Mouse (Mus musculus) spleen, adult 2 months (tissue): ENCODE data around the gene Zfp143. TPM values are rescaled to one million over a fixed set of nuclear protein-coding genes. Genes with fewer than 3 reads are reported as not detected.

Experiments
- DNase-seq, 2 experiments: peaks; one replicate each; pipeline versions ENCODE4 v3.0.0 to v3.0.0-alpha.2; 2012 to 2021; ENCODE audit warnings: low spot score in 2 of 2, low read depth in 1 of 2
- H3K27ac ChIP-seq: fragments of 200-500 bp; 2 replicates; pipeline ENCODE4 v1.5.1; 2012; ENCODE audit warnings: low read length, inconsistent platforms; ENCODE audit not compliant: insufficient read depth
- H3K27me3 ChIP-seq: fragments of 200-500 bp; 2 replicates; pipeline ENCODE4 v1.6.1; 2012; ENCODE audit warnings: mild to moderate bottlenecking, moderate library complexity, low read length, inconsistent platforms; ENCODE audit not compliant: control insufficient read depth, insufficient read depth
- H3K36me3 ChIP-seq: fragments of 200-500 bp; 2 replicates; pipeline ENCODE4 v1.6.1; 2012; ENCODE audit warnings: mild to moderate bottlenecking, low read length, inconsistent platforms; ENCODE audit not compliant: control insufficient read depth, insufficient read depth
- H3K4me1 ChIP-seq: fragments of 200-500 bp; 2 replicates; pipeline ENCODE4 v1.6.1; 2011; ENCODE audit warnings: inconsistent platforms; ENCODE audit not compliant: control insufficient read depth, insufficient read depth, insufficient read length
- H3K4me3 ChIP-seq: fragments of 200-500 bp; 2 replicates; pipeline ENCODE4 v1.5.1; 2011; ENCODE audit warnings: mild to moderate bottlenecking, inconsistent platforms; ENCODE audit not compliant: insufficient read depth, insufficient read length; ENCODE audit errors: extremely low read depth
- CTCF ChIP-seq: fragments of 200-500 bp; IDR thresholded peaks from 2 replicates; pipeline ENCODE4 v1.5.1; 2011; ENCODE audit warnings: mild to moderate bottlenecking, inconsistent platforms; ENCODE audit not compliant: insufficient read depth, insufficient read length, insufficient replicate concordance; ENCODE audit errors: extremely low read depth
- POLR2A ChIP-seq: fragments of 200-500 bp; IDR thresholded peaks from 2 replicates; pipeline ENCODE4 v1.6.1; 2011; ENCODE audit warnings: low read depth, low read length, inconsistent platforms
- WGBS: fragments of 180-500 bp; shearing (Covaris S2); methylation state at CpG from one replicate; pipeline ENCODE4 v1.1.7; 2018; 5-methylcytosine and 5-hydroxymethylcytosine counted together
- polyA plus RNA-seq: library from polyadenylated mRNA; depleted of rRNA; stranded (reverse); fragments of >200 nt; gene quantifications from 2 replicates; pipeline ENCODE4 v1.2.3, GENCODE M21; 2012

The Zfp143 gene
- polyA plus RNA-seq, 1 experiment = 15.6 TPM

DNA sequence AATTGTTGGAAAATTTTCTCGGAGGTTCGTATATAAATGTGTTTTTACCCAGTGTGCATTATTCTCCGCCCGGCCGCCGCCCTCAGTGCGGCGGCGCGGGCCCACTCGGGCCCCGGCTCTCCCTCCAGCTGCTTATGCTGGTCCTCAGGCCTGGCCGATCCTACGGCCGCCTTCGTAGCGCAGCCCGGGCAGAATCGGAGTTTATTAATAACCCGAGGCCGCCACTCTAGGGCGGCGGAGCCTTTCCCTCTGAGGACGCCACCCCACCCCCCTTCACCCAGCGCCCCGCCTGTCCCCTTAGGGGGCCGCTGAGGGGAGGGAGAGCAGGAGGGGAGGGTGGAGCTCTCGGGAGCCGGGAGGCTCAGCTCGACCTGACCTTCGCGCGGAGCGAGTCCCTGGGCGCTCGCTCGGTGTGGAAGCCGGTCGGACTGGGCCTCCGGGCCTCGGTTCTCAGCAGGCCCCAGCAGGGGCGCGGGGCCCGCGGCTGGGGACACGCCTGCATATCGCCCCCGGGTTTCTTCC, 796 bp downstream of the Zfp143 start:
- Histone ChIP-seq H3K36me3 (no peaks in the 10 kb centered on the region; the same call in 1 of the 2 replicates), H3K27me3 (no peaks in the 10 kb centered on the region), H3K27ac (peak overlapping the region; percentile 96), H3K4me3 (peak overlapping the region; percentile 71), H3K4me1 (peaks cover 2% of the 10 kb centered on the region; the same call in 1 of the 2 replicates)
- TF ChIP-seq POLR2A (peak; percentile 76), CTCF (no peak)
- under 1% methylated on average over 48 of the region's 48 CpGs for WGBS
- DNase-seq = peak in 1 of 2 experiments; percentile 75

DNA sequence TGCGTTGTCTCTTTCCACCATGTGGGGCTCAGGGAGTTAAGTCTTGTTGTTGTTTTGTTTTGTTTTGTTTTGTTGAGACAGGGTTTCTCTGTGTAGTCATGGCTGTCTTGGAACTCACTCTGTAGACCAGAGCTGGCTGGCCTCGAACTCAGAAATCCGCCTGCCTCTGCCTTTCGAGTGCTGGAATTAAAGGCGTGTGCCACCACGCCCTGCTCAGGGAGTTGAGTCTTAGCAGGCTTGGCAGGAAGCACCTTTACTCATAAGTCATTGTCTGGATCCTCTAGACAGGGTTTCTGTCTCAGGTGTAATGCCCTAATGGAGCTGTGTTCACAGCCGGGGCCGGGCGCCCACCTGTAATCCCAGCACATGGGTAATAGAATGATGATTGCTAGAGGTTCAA, 2.7 kb downstream of the Zfp143 start:
- Histone ChIP-seq H3K4me1 (peaks cover 2% of the 10 kb centered on the region; the same call in 1 of the 2 replicates), H3K36me3 (no peaks in the 10 kb centered on the region)

DNA sequence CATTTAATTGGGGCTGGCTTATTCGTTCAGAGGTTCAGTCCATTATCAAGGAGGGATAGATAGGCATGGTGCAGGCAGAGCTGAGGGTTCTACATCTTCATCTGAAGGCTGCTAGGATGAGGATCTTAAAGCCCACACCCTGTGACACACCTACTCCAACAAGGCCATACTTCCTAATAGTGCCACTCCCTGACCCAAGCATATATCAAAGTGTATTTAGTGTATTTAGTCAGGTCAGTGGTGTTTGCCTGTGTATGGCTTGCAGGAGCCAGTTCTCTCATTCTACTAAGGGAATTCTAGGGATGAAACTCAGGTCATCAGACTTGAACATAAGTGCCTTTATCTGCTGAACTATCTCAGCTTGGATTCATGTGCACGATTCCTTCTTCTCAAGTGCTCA, 8.1 kb downstream of the Zfp143 start:
- Histone ChIP-seq H3K4me3 (no peak overlapping the region), H3K4me1 (no peaks in the 10 kb centered on the region), H3K27ac (no peak overlapping the region), H3K36me3 (peaks cover 20% of the 10 kb centered on the region), H3K27me3 (no peaks in the 10 kb centered on the region)
- TF ChIP-seq POLR2A (no peak), CTCF (no peak)
- no peak for DNase-seq
- WGBS = 89% methylated on average over 2 of the region's 2 CpGs

More for the DNA sequence above, 2.7 kb downstream of the Zfp143 start:
- Histone ChIP-seq H3K27ac (no peak overlapping the region), H3K4me3 (no peak overlapping the region), H3K27me3 (no peaks in the 10 kb centered on the region)
- no peak for DNase-seq
- 96% methylated on average over 9 of the region's 9 CpGs for WGBS
- TF ChIP-seq CTCF = no peak
- TF ChIP-seq POLR2A = no peak

DNA sequence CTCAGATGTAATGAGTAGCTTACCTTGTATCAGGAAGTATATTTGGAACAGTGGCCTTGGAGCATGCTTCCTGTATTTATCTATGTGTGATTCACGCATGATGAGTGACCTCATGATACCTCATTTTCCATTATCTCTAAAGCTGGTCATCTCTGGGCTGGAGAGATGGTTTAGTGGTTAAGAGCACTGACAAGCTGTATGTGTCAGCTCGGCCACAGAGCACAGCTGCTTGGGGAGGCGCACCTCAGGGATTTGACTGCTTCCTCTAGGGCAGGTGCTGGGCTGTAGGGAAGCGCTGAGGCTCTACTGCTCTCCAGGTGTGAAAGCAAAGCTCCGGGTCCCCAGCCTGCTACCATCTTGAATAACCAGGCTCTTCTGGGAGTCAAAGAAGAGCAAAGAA, 17.2 kb downstream of the Zfp143 start:
- Histone ChIP-seq H3K27ac (no peak overlapping the region), H3K27me3 (no peaks in the 10 kb centered on the region), H3K4me1 (no peaks in the 10 kb centered on the region), H3K4me3 (no peak overlapping the region), H3K36me3 (peaks cover 48% of the 10 kb centered on the region)
- 50% methylated on average over 5 of the region's 5 CpGs for WGBS
- TF ChIP-seq CTCF (no peak), POLR2A (no peak)
- DNase-seq = peak in 1 of 2 experiments; percentile 18

DNA sequence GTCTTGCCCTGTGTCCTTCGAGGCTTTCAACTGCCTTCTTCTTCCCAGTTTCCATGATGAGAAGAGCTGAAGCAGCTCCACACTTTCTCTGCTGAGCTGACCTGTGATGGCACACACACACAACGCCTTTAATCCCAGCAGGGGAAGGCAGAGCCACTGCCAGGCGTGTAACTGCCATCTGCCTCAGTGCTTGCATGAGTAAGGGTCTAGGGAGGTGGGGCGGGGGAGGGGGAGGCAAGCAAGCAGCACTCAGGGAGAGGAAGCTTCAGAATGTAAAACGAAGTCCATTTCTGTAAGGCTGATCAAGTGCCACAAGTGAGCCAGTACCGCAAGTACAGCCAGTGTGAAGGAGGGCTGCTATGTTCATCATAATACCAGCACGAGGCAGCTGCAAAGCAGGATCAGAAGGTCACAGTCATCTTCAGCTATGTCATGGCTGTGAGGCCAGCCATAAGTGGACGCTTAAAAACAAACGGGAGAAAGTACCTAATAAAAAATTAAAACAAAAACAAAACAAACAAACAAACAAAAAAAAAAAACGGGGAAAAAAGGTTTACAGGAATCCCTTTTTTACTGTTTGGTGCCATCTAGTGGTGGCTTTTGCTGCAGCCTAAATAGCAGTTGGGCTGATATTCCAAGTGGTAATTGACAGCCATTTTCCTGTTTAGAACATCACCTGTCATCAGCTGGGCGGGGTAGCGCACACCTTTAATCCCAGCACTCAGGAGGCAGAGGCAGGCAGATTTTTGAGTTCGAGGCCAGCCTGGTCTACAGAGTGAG, 22.6 kb downstream of the Zfp143 start:
- Histone ChIP-seq H3K4me1 (no peaks in the 10 kb centered on the region), H3K27me3 (no peaks in the 10 kb centered on the region), H3K27ac (no peak overlapping the region), H3K36me3 (peaks cover 48% of the 10 kb centered on the region), H3K4me3 (no peak overlapping the region)
- TF ChIP-seq CTCF (no peak), POLR2A (no peak)
- WGBS = 75% methylated on average over 13 of the region's 13 CpGs
- DNase-seq = peak; percentile 17 to 25

DNA sequence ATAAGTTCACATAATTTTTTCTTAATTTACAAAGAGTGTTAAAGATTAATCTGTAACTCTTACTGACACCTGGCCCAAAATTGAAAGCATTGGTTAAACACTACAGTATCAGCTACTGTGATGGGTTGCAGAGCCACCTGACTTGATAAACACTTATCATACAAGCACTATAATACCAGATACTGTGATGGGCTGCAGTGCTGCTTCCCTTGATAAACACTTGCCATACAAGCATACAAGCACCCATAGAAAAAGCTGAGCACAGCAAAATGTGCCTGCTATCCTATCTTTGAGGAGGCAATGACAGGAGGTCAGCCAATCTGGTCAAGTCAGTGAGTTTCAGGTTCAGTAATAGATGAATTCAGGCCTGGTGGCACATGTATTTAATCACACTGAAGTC, 24.2 kb downstream of the Zfp143 start:
- Histone ChIP-seq H3K27ac (no peak overlapping the region), H3K27me3 (no peaks in the 10 kb centered on the region), H3K4me1 (no peaks in the 10 kb centered on the region), H3K4me3 (no peak overlapping the region), H3K36me3 (peaks cover 53% of the 10 kb centered on the region)
- DNase-seq = no peak
- no peak for TF ChIP-seq CTCF
- TF ChIP-seq POLR2A = no peak

DNA sequence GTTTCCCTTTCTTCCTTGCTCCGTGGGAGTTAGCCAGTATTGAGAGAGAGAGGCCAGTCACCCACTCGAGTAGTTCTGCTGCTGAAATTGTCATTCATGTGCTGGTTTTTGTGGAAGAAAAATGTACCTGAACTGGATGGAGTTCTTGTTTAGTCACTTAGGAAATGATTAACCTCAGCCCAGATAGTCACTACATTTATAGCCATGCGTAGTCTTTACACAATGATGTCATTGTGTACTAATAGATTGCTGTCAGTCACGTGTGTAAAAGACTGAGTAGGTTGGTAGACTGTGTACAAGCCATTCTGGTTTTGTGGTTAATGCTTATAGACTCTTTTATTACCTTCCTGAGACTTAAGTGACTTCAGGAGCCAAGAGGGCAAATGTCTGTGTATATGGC, 26.9 kb downstream of the Zfp143 start:
- Histone ChIP-seq H3K4me1 (no peaks in the 10 kb centered on the region), H3K27ac (no peak overlapping the region), H3K36me3 (peaks cover 50% of the 10 kb centered on the region), H3K4me3 (no peak overlapping the region), H3K27me3 (no peaks in the 10 kb centered on the region)
- TF ChIP-seq CTCF = no peak
- no peak for TF ChIP-seq POLR2A
- DNase-seq = no peak
- WGBS = 83% methylated on average over 4 of the region's 4 CpGs
